10 mouse cellular contexts compared by ENCODE assay signal in genomic region chr10:95708001-95708400, GRCm38 (mm10). TPM values are rescaled to one million over a fixed set of nuclear protein-coding genes. Genes with fewer than 3 reads are reported as not detected.
DNase-seq lines count a peak whose midpoint lies in the region; ATAC-seq and TF ChIP-seq lines count a peak whose summit lies in the region.
"Had no signal": no experiment of that assay in that cellular context is flagged by ENCODE, and none has a peak within 500 bp of the region (broad histone marks: within the 10 kb centered on the region; RNA-seq: fewer than 3 reads in every experiment).

No protein-coding gene starts in this region.

- peak; percentile 84 for ATAC-seq in lung, embryonic 16.5 days (ENCODE audit: low read depth)
- peak; percentile 66; the same call in 1 of the 2 replicates for ATAC-seq in kidney, embryonic 16.5 days (ENCODE audit: low FRiP score, low TSS enrichment)
- ATAC-seq in forebrain, embryonic 13.5 days: no peak
- no peak for ATAC-seq in forebrain, embryonic 12.5 days (ENCODE audit: low FRiP score)

- no peak for TF ChIP-seq POLR2A in cerebellum, adult 2 months (IDR thresholded peaks at IDR 0.05; ENCODE audit: borderline replicate concordance, insufficient read depth, low read length)

- H3K4me3 ChIP-seq in lung, embryonic 16.5 days (ENCODE audit: low read length): no peak overlapping the region
- H3K4me3 ChIP-seq in kidney, embryonic 16.5 days (ENCODE audit: low read length): no peak overlapping the region
- H3K4me3 ChIP-seq in cerebellum, adult 2 months (replicated peaks; ENCODE audit: insufficient read depth, low read depth, low read length): no peak overlapping the region
- H3K4me3 ChIP-seq in forebrain, embryonic 13.5 days: no peak overlapping the region
- H3K4me3 ChIP-seq in forebrain, embryonic 12.5 days (replicated peaks): no peak overlapping the region
- H3K4me3 ChIP-seq: embryonic facial prominence, embryonic 15.5 days had no signal

- no peak overlapping the region for H3K9ac ChIP-seq in lung, embryonic 16.5 days (ENCODE audit: low read length)
- no peak overlapping the region for H3K9ac ChIP-seq in kidney, embryonic 16.5 days (replicated peaks; ENCODE audit: low read length)
- no peak overlapping the region for H3K9ac ChIP-seq in forebrain, embryonic 13.5 days
- no peak overlapping the region for H3K9ac ChIP-seq in forebrain, embryonic 12.5 days
- H3K9ac ChIP-seq: embryonic facial prominence, embryonic 15.5 days had no signal

- H3K36me3 ChIP-seq in lung, embryonic 16.5 days (ENCODE audit: control insufficient read depth, insufficient read depth, low read length): no peaks in the 10 kb centered on the region
- H3K36me3 ChIP-seq in kidney, embryonic 16.5 days (ENCODE audit: insufficient read depth, low read length): no peaks in the 10 kb centered on the region
- no peaks in the 10 kb centered on the region for H3K36me3 ChIP-seq in forebrain, embryonic 13.5 days (ENCODE audit: poor library complexity, severe bottlenecking)
- H3K36me3 ChIP-seq in forebrain, embryonic 12.5 days (replicated peaks): no peaks in the 10 kb centered on the region
- H3K36me3 ChIP-seq: embryonic facial prominence, embryonic 15.5 days had no signal

- H3K27ac ChIP-seq in lung, embryonic 16.5 days (ENCODE audit: low read length): peak overlapping the region; percentile 48
- H3K27ac ChIP-seq in kidney, embryonic 16.5 days (ENCODE audit: low read length): peak overlapping the region; percentile 35; the same call in 1 of the 2 replicates
- no peak overlapping the region for H3K27ac ChIP-seq in cerebellum, adult 2 months (ENCODE audit: insufficient read depth, low read length)
- no peak overlapping the region for H3K27ac ChIP-seq in forebrain, embryonic 13.5 days
- H3K27ac ChIP-seq in forebrain, embryonic 12.5 days: no peak overlapping the region

- peaks cover 7% of the 10 kb centered on the region for H3K4me1 ChIP-seq in lung, embryonic 16.5 days (replicated peaks; ENCODE audit: control insufficient read depth, insufficient read depth, low read length)
- peaks cover 28% of the 10 kb centered on the region for H3K4me1 ChIP-seq in kidney, embryonic 16.5 days (ENCODE audit: insufficient read depth, low read length)
- peaks cover 2% of the 10 kb centered on the region; the same call in 1 of the 2 replicates for H3K4me1 ChIP-seq in cerebellum, adult 2 months (ENCODE audit: control insufficient read depth, insufficient read depth, low read length)
- H3K4me1 ChIP-seq in forebrain, embryonic 13.5 days: peaks cover 9% of the 10 kb centered on the region
- H3K4me1 ChIP-seq in forebrain, embryonic 12.5 days: peaks cover 17% of the 10 kb centered on the region

- no peaks in the 10 kb centered on the region for H3K9me3 ChIP-seq in lung, embryonic 16.5 days (ENCODE audit: control insufficient read depth, low read length)
- no peaks in the 10 kb centered on the region for H3K9me3 ChIP-seq in kidney, embryonic 16.5 days (ENCODE audit: low read length)
- H3K9me3 ChIP-seq in forebrain, embryonic 13.5 days (replicated peaks): no peaks in the 10 kb centered on the region
- H3K9me3 ChIP-seq in forebrain, embryonic 12.5 days: no peaks in the 10 kb centered on the region
- H3K9me3 ChIP-seq: embryonic facial prominence, embryonic 15.5 days had no signal

- no peak for TF ChIP-seq CTCF in cerebellum, adult 2 months (IDR thresholded peaks at IDR 0.05; ENCODE audit: borderline replicate concordance, insufficient read depth, low read depth, low read length)

- 46% methylated on average over 5 of the region's 5 CpGs for WGBS in lung, embryonic 16.5 days
- 41% methylated on average over 5 of the region's 5 CpGs for WGBS in kidney, embryonic 16.5 days
- WGBS in cerebellum, adult 2 months: 81% methylated on average over 5 of the region's 5 CpGs
- 93% methylated on average over 5 of the region's 5 CpGs for WGBS in forebrain, embryonic 13.5 days
- 85% methylated on average over 5 of the region's 5 CpGs for WGBS in forebrain, embryonic 12.5 days

- no peak overlapping the region for H3K4me2 ChIP-seq in lung, embryonic 16.5 days (ENCODE audit: low read depth, low read length)
- no peak overlapping the region for H3K4me2 ChIP-seq in kidney, embryonic 16.5 days (replicated peaks; ENCODE audit: low read depth, low read length)
- no peak overlapping the region for H3K4me2 ChIP-seq in forebrain, embryonic 13.5 days
- no peak overlapping the region for H3K4me2 ChIP-seq in forebrain, embryonic 12.5 days
- H3K4me2 ChIP-seq: embryonic facial prominence, embryonic 15.5 days had no signal

- no peaks in the 10 kb centered on the region for H3K27me3 ChIP-seq in lung, embryonic 16.5 days (ENCODE audit: control insufficient read depth, insufficient read depth, low read depth, low read length)
- H3K27me3 ChIP-seq in kidney, embryonic 16.5 days (ENCODE audit: insufficient read depth, low read length): no peaks in the 10 kb centered on the region
- no peaks in the 10 kb centered on the region for H3K27me3 ChIP-seq in cerebellum, adult 2 months (ENCODE audit: control insufficient read depth, insufficient read depth, low read length)
- no peaks in the 10 kb centered on the region for H3K27me3 ChIP-seq in forebrain, embryonic 13.5 days
- no peaks in the 10 kb centered on the region for H3K27me3 ChIP-seq in forebrain, embryonic 12.5 days
- H3K27me3 ChIP-seq: embryonic facial prominence, embryonic 15.5 days had no signal

- no peak for DNase-seq in lung, postnatal 25 days (ENCODE audit: low spot score)
- peak; percentile 98 for DNase-seq in heart, adult 11 months
- peak; percentile 42 for DNase-seq in thymus, postnatal 25 days
- no peak for DNase-seq in cerebellum, adult 2 months
- DNase-seq: left cerebral cortex, postnatal 4 days had no signal

RNA-seq across cellular contexts. Expression of gene Anapc15-ps, which starts 34.8 kb away (rescaled TPM):
- 0.64 TPM in 1 of 2 replicates, not detected in the other for polyA plus RNA-seq in lung, embryonic 16.5 days (2015; fragmentation: Nextera tagmentation; extraction: Ambion mirVana)
- polyA plus RNA-seq in kidney, embryonic 16.5 days (2015; fragmentation: Nextera tagmentation; extraction: Ambion mirVana): 1.8 TPM in 1 of 2 replicates, not detected in the other
- polyA plus RNA-seq in cerebellum, adult 2 months (2012; rRNA removed): 0.85 TPM in 1 of 2 replicates, not detected in the other
- 0.91 TPM in 1 of 2 replicates, not detected in the other for polyA plus RNA-seq in forebrain, embryonic 13.5 days (2015; fragmentation: Nextera tagmentation; extraction: Ambion mirVana)
- polyA plus RNA-seq in forebrain, embryonic 12.5 days (2016; fragmentation: Nextera tagmentation; extraction: Ambion mirVana): not detected in 2 replicates
- polyA plus RNA-seq: embryonic facial prominence, embryonic 15.5 days had no signal

Comparison
In these comparisons a context has a peak if more than half of its experiments do, and no peak if none do; other contexts are left out.
1. ATAC-seq: peak in lung, embryonic 16.5 days (single experiment) and kidney, embryonic 16.5 days (single experiment); none in forebrain, embryonic 13.5 days (single experiment) and forebrain, embryonic 12.5 days (single experiment).
2. H3K27ac ChIP-seq: peak in lung, embryonic 16.5 days (single experiment) and kidney, embryonic 16.5 days (single experiment); none in cerebellum, adult 2 months (single experiment), forebrain, embryonic 13.5 days (single experiment) and forebrain, embryonic 12.5 days (single experiment).
3. DNase-seq: peak in heart, adult 11 months (single experiment) and thymus, postnatal 25 days (single experiment); none in lung, postnatal 25 days (single experiment) and cerebellum, adult 2 months (0 of 2).